Mouse (Mus musculus) MEL (cell line): ENCODE measurements around the gene Fcnb. TPM values are rescaled to one million over a fixed set of nuclear protein-coding genes. Genes with fewer than 3 reads are reported as not detected.

ENCODE experiments used
- DNase-seq: peaks from one replicate; pipeline ENCODE4 v3.0.0; 2011; ENCODE audit warnings: low read depth, low spot score
- H3K27ac ChIP-seq: 2 replicates; pipeline ENCODE4 v1.5.1; 2012; ENCODE audit warnings: low read depth, mild to moderate bottlenecking, control low read depth, low read length, moderate library complexity; ENCODE audit not compliant: control insufficient read depth
- H3K27me3 ChIP-seq, 2 experiments: fragments of 150-350 bp in 1 of 2; sonication (generic) in 1 of 2; 2 replicates each; pipeline ENCODE4 v1.6.1; 2012; ENCODE audit warnings: low read length in 2 of 2, mild to moderate bottlenecking in 2 of 2, improper control_type of control experiment in 1 of 2, moderate library complexity in 1 of 2; ENCODE audit not compliant: insufficient read depth in 2 of 2, control insufficient read depth in 1 of 2
- H3K36me3 ChIP-seq, 2 experiments: 2 replicates each; pipeline ENCODE4 v1.6.1; 2012 to 2014; ENCODE audit warnings: low read length in 2 of 2, improper control_type of control experiment in 1 of 2, inconsistent platforms in 1 of 2, mild to moderate bottlenecking in 1 of 2; ENCODE audit not compliant: insufficient read depth in 2 of 2, control insufficient read depth in 1 of 2
- H3K4me1 ChIP-seq, 2 experiments: fragments of 150-350 bp in 1 of 2; sonication (generic) in 1 of 2; 2 replicates each; pipeline ENCODE4 v1.6.1; 2012; ENCODE audit warnings: low read length in 2 of 2, improper control_type of control experiment in 1 of 2, mild to moderate bottlenecking in 1 of 2; ENCODE audit not compliant: insufficient read depth in 2 of 2, control insufficient read depth in 1 of 2
- H3K4me3 ChIP-seq, 2 experiments: fragments of 150-350 bp in 1 of 2; sonication (generic) in 1 of 2; 2 replicates each; pipeline ENCODE4 v1.5.1; 2012; ENCODE audit warnings: low read depth in 2 of 2, low read length in 2 of 2, mild to moderate bottlenecking in 2 of 2, moderate library complexity in 2 of 2, control low read depth in 1 of 2, improper control_type of control experiment in 1 of 2; ENCODE audit not compliant: control insufficient read depth in 1 of 2, insufficient read depth in 1 of 2
- H3K79me2 ChIP-seq: 2 replicates; pipeline ENCODE4 v1.6.1; 2012; ENCODE audit warnings: mild to moderate bottlenecking, low read length, moderate library complexity; ENCODE audit not compliant: control insufficient read depth, poor library complexity, insufficient read depth
- H3K9ac ChIP-seq: 2 replicates; pipeline ENCODE4 v1.6.1; 2012; ENCODE audit warnings: low read depth, mild to moderate bottlenecking, control low read depth, low read length, moderate library complexity; ENCODE audit not compliant: control insufficient read depth, poor library complexity, severe bottlenecking
- H3K9me3 ChIP-seq: fragments of 150-350 bp; sonication (generic); replicated peaks from 2 replicates; pipeline ENCODE4 v1.6.1; 2012; ENCODE audit warnings: mild to moderate bottlenecking, low read length, improper control_type of control experiment, moderate library complexity; ENCODE audit not compliant: insufficient read depth
- BHLHE40 ChIP-seq: IDR thresholded peaks from 2 replicates; pipeline ENCODE4 v1.6.1; 2012; ENCODE audit warnings: low read depth, mild to moderate bottlenecking, inconsistent platforms, low read length, improper control_type of control experiment, borderline replicate concordance
- CHD2 ChIP-seq: IDR thresholded peaks from 2 replicates; pipeline ENCODE4 v1.6.1; 2011; ENCODE audit warnings: low read length, improper control_type of control experiment
- CTCF ChIP-seq, 3 experiments: IDR thresholded peaks in 2 of 3; conservative IDR thresholded peaks in 1 of 3; 2 replicates each; pipeline ENCODE4 v1.5.1; 2011 to 2012; ENCODE audit warnings: low read length in 3 of 3, low read depth in 2 of 3, mild to moderate bottlenecking in 2 of 3, improper control_type of control experiment in 1 of 3, inconsistent platforms in 1 of 3, mixed read lengths in 1 of 3, moderate library complexity in 1 of 3; ENCODE audit not compliant: control insufficient read depth in 1 of 3, insufficient read depth in 1 of 3, poor library complexity in 1 of 3, severe bottlenecking in 1 of 3
- E2F4 ChIP-seq: IDR thresholded peaks from 2 replicates; pipeline ENCODE4 v1.6.1; 2011; ENCODE audit warnings: low read depth, low read length, improper control_type of control experiment, borderline replicate concordance
- ELF1 ChIP-seq: IDR thresholded peaks from 2 replicates; pipeline ENCODE4 v1.6.1; 2014; ENCODE audit warnings: low read depth, mild to moderate bottlenecking, inconsistent platforms, low read length, improper control_type of control experiment, moderate library complexity
- EP300 ChIP-seq, 2 experiments: IDR thresholded peaks; 2 replicates each; pipeline ENCODE4 v1.6.1; 2011; ENCODE audit warnings: improper control_type of control experiment in 2 of 2, low read length in 2 of 2, low read depth in 1 of 2, mild to moderate bottlenecking in 1 of 2
- ETS1 ChIP-seq: IDR thresholded peaks from 2 replicates; pipeline ENCODE4 v1.6.1; 2012; ENCODE audit warnings: low read depth, mild to moderate bottlenecking, inconsistent platforms, low read length, improper control_type of control experiment, moderate library complexity
- GATA1 ChIP-seq: IDR thresholded peaks from 2 replicates; pipeline ENCODE4 v1.6.1; 2011; ENCODE audit warnings: low read depth, low read length, improper control_type of control experiment
- HCFC1 ChIP-seq: IDR thresholded peaks from 2 replicates; pipeline ENCODE4 v1.6.1; 2012; ENCODE audit warnings: low read depth, mild to moderate bottlenecking, inconsistent platforms, low read length, improper control_type of control experiment, moderate library complexity
- MAZ ChIP-seq: IDR thresholded peaks from 2 replicates; pipeline ENCODE4 v1.6.1; 2012; ENCODE audit warnings: low read depth, mild to moderate bottlenecking, inconsistent platforms, low read length, improper control_type of control experiment
- MXI1 ChIP-seq: IDR thresholded peaks from 2 replicates; pipeline ENCODE4 v1.6.1; 2011; ENCODE audit warnings: mild to moderate bottlenecking, low read depth, low read length, improper control_type of control experiment
- MYC ChIP-seq: IDR thresholded peaks from 2 replicates; pipeline ENCODE4 v1.6.1; 2011; ENCODE audit warnings: low read depth, mild to moderate bottlenecking, low read length, improper control_type of control experiment, moderate library complexity
- POLR2AphosphoS2 ChIP-seq: IDR thresholded peaks from 2 replicates; pipeline ENCODE4 v1.6.1; 2011; ENCODE audit warnings: low read length, improper control_type of control experiment
- SIN3A ChIP-seq: IDR thresholded peaks from 2 replicates; pipeline ENCODE4 v1.6.1; 2012; ENCODE audit warnings: low read length, improper control_type of control experiment, inconsistent platforms
- TAL1 ChIP-seq: IDR thresholded peaks from 2 replicates; pipeline ENCODE4 v1.6.1; 2012; ENCODE audit warnings: mild to moderate bottlenecking, inconsistent platforms, low read length, moderate library complexity, mixed read lengths
- TBP ChIP-seq: IDR thresholded peaks from 2 replicates; pipeline ENCODE4 v1.8.0; 2011; ENCODE audit warnings: low read depth, low read length, improper control_type of control experiment
- TCF12 ChIP-seq: IDR thresholded peaks from 2 replicates; pipeline ENCODE4 v1.6.1; 2014; ENCODE audit warnings: low read depth, mild to moderate bottlenecking, inconsistent platforms, low read length, improper control_type of control experiment, moderate library complexity
- UBTF ChIP-seq: IDR thresholded peaks from 2 replicates; pipeline ENCODE4 v1.6.1; 2012; ENCODE audit warnings: low read depth, mild to moderate bottlenecking, inconsistent platforms, low read length, improper control_type of control experiment, moderate library complexity, borderline replicate concordance; ENCODE audit not compliant: insufficient read depth
- USF1 ChIP-seq: IDR thresholded peaks from 2 replicates; pipeline ENCODE4 v1.6.1; 2014; ENCODE audit warnings: low read depth, mild to moderate bottlenecking, inconsistent platforms, low read length, improper control_type of control experiment, moderate library complexity
- USF2 ChIP-seq, 2 experiments: IDR thresholded peaks; 2 replicates each; pipeline ENCODE4 v1.6.1; 2011 to 2012; ENCODE audit warnings: improper control_type of control experiment in 2 of 2, low read length in 2 of 2, borderline replicate concordance in 1 of 2, inconsistent platforms in 1 of 2, low read depth in 1 of 2, mild to moderate bottlenecking in 1 of 2; ENCODE audit not compliant: insufficient read depth in 1 of 2
- ZC3H11A ChIP-seq: IDR thresholded peaks from 2 replicates; pipeline ENCODE4 v1.6.1; 2012; ENCODE audit warnings: low read depth, mild to moderate bottlenecking, inconsistent platforms, low read length, improper control_type of control experiment
- ZKSCAN1 ChIP-seq: IDR thresholded peaks from 2 replicates; pipeline ENCODE4 v1.6.1; 2012; ENCODE audit warnings: low read depth, mild to moderate bottlenecking, inconsistent platforms, low read length, improper control_type of control experiment, moderate library complexity
- ZMIZ1 ChIP-seq: IDR thresholded peaks from 2 replicates; pipeline ENCODE4 v1.6.1; 2012; ENCODE audit warnings: low read depth, mild to moderate bottlenecking, inconsistent platforms, low read length, improper control_type of control experiment, moderate library complexity
- ZNF384 ChIP-seq: IDR thresholded peaks from 2 replicates; pipeline ENCODE4 v1.6.1; 2012; ENCODE audit warnings: low read depth, mild to moderate bottlenecking, inconsistent platforms, low read length, improper control_type of control experiment
- polyA plus RNA-seq, 2 experiments: library from polyadenylated mRNA; stranded (reverse) in 1 of 2; unstranded in 1 of 2; fragments of >175 nt in 1 of 2; fragments of >200 nt in 1 of 2; gene quantifications; 2 replicates each; pipeline versions ENCODE4 v1.2.1 to v1.2.4; 2012; ENCODE audit warnings: low replicate concordance in 2 of 2, low read depth in 1 of 2; ENCODE audit not compliant: insufficient read length in 2 of 2, insufficient read depth in 1 of 2, missing spikeins in 1 of 2
- total RNA-seq: library from RNA; depleted of rRNA; stranded (reverse); fragments of 300-350 nt; gene quantifications from 2 replicates; pipeline ENCODE4 v1.2.3, GENCODE M21; 2012

Fcnb gene
- total and polyA plus RNA-seq, 3 experiments, result not detected

GRCm38 (mm10) chr2:28067175-28067574, 17.5 kb downstream of the Fcnb start:
- Histone ChIP-seq H3K27ac (peak overlapping the region; percentile 100), H3K9ac (peak overlapping the region; percentile 82; the same call in 1 of the 2 replicates), H3K4me3 (no peak overlapping the region), H3K9me3 (no peaks in the 10 kb centered on the region), H3K4me1 (peaks cover 38 to 64% of the 10 kb centered on the region in 2 experiments)
- DNase-seq, result no peak
- TF ChIP-seq ELF1, result no peak
- TF ChIP-seq ZMIZ1, result no peak
- no peak for TF ChIP-seq ZKSCAN1
- TF ChIP-seq MXI1, result no peak
- no peak for TF ChIP-seq MYC
- no peak for TF ChIP-seq BHLHE40
- no peak for TF ChIP-seq USF1
- no peak for TF ChIP-seq POLR2AphosphoS2
- no peak for TF ChIP-seq GATA1
- no peak for TF ChIP-seq E2F4
- no peak for TF ChIP-seq CTCF (IDR thresholded peaks at IDR 0.05 in 2 of 3, conservative IDR thresholded peaks at IDR 0.05 in 1 of 3; ENCODE audit: control insufficient read depth in 1 of 3, insufficient read depth in 1 of 3, low read depth in 2 of 3, low read length in 3 of 3, poor library complexity in 1 of 3, severe bottlenecking in 1 of 3)
- TF ChIP-seq ZC3H11A, result no peak
- no peak for TF ChIP-seq ZNF384
- TF ChIP-seq UBTF, result no peak
- TF ChIP-seq CHD2, result no peak
- no peak for TF ChIP-seq USF2 (IDR thresholded peaks at IDR 0.05; ENCODE audit: borderline replicate concordance in 1 of 2, insufficient read depth in 1 of 2, low read depth in 1 of 2, low read length in 2 of 2)
- TF ChIP-seq, all 39 proteins: peak for 0
- peaks cover 3% of the 10 kb centered on the region; the same call in 1 of the 2 replicates for H3K79me2 ChIP-seq
- H3K27me3 ChIP-seq, result no peaks in the 10 kb centered on the region
- peaks cover 0 to 59% of the 10 kb centered on the region in 2 experiments; a peak in 2 of 4 replicates for H3K36me3 ChIP-seq

GRCm38 (mm10) chr2:28066686-28067085, 18.0 kb downstream of the Fcnb start:
- no peak for TF ChIP-seq BHLHE40
- no peak for TF ChIP-seq UBTF
- TF ChIP-seq SIN3A, result no peak
- TF ChIP-seq CTCF (IDR thresholded peaks at IDR 0.05 in 2 of 3, conservative IDR thresholded peaks at IDR 0.05 in 1 of 3; ENCODE audit: control insufficient read depth in 1 of 3, insufficient read depth in 1 of 3, low read depth in 2 of 3, low read length in 3 of 3, poor library complexity in 1 of 3, severe bottlenecking in 1 of 3), result no peak
- no peak for TF ChIP-seq TBP
- no peak for TF ChIP-seq TCF12
- no peak for TF ChIP-seq ETS1
- TF ChIP-seq MAZ, result no peak
- no peak for TF ChIP-seq TAL1
- TF ChIP-seq HCFC1, result no peak
- TF ChIP-seq EP300 (IDR thresholded peaks at IDR 0.05; ENCODE audit: low read depth in 1 of 2, low read length in 2 of 2), result no peak
- peak overlapping the region; percentile 82 for H3K9ac ChIP-seq
- peaks cover 38 to 64% of the 10 kb centered on the region in 2 experiments for H3K4me1 ChIP-seq

More at GRCm38 (mm10) chr2:28066686-28067085, 18.0 kb downstream of the Fcnb start:
- peak overlapping the region; percentile 100 for H3K27ac ChIP-seq
- peak; percentile 33 for DNase-seq
- H3K36me3 ChIP-seq, result peaks cover 0 to 59% of the 10 kb centered on the region in 2 experiments; a peak in 2 of 4 replicates
- no peak overlapping the region for H3K4me3 ChIP-seq
- no peaks in the 10 kb centered on the region for H3K27me3 ChIP-seq
- H3K79me2 ChIP-seq, result peaks cover 3% of the 10 kb centered on the region; the same call in 1 of the 2 replicates
- H3K9me3 ChIP-seq, result no peaks in the 10 kb centered on the region
